Mouse (Mus musculus) kidney, adult 11 months (tissue): ENCODE data around the gene Slc9a1.

Source experiments
- DNase-seq: peaks from one replicate; pipeline ENCODE4 v3.0.0; 2022

Gene Slc9a1

GRCm38 (mm10) chr4:133442194-133442593, 72.7 kb downstream of the Slc9a1 start:
- no peak for DNase-seq

GRCm38 (mm10) chr4:133443085-133443484, 73.6 kb downstream of the Slc9a1 start:
- DNase-seq: no peak

GRCm38 (mm10) chr4:133445727-133446126, 76.2 kb downstream of the Slc9a1 start:
- no peak for DNase-seq

GRCm38 (mm10) chr4:133447366-133447765, 77.9 kb downstream of the Slc9a1 start:
- DNase-seq: no peak

- DNase-seq: no peak
These were observed 78.5 kb downstream of the Slc9a1 start for GRCm38 (mm10) chr4:133447967-133448366.

- no peak for DNase-seq
These were observed 79.3 kb downstream of the Slc9a1 start for GRCm38 (mm10) chr4:133448708-133449388.

GRCm38 (mm10) chr4:133449726-133450125, 80.2 kb downstream of the Slc9a1 start:
- DNase-seq: no peak

GRCm38 (mm10) chr4:133451536-133451935, 82.0 kb downstream of the Slc9a1 start:
- DNase-seq: peak; percentile 49

- DNase-seq: no peak
These were observed 82.9 kb downstream of the Slc9a1 start for GRCm38 (mm10) chr4:133452433-133452832.

- DNase-seq: no peak
These were observed 88.5 kb downstream of the Slc9a1 start for GRCm38 (mm10) chr4:133458044-133458443.

GRCm38 (mm10) chr4:133460006-133460405, 90.5 kb downstream of the Slc9a1 start:
- no peak for DNase-seq

GRCm38 (mm10) chr4:133460796-133461325, 91.4 kb downstream of the Slc9a1 start:
- no peak for DNase-seq

GRCm38 (mm10) chr4:133461362-133461761, 91.9 kb downstream of the Slc9a1 start:
- DNase-seq: no peak

GRCm38 (mm10) chr4:133463184-133463583, 93.7 kb downstream of the Slc9a1 start:
- no peak for DNase-seq

- DNase-seq: peak; percentile 78
These were observed 98.6 kb downstream of the Slc9a1 start for GRCm38 (mm10) chr4:133468080-133468479.

GRCm38 (mm10) chr4:133469122-133469521, 99.6 kb downstream of the Slc9a1 start:
- no peak for DNase-seq

GRCm38 (mm10) chr4:133471135-133471821, 101.8 kb downstream of the Slc9a1 start:
- DNase-seq: no peak
